ENCODE assay signal across 33 mouse cellular contexts in the genomic region with DNA sequence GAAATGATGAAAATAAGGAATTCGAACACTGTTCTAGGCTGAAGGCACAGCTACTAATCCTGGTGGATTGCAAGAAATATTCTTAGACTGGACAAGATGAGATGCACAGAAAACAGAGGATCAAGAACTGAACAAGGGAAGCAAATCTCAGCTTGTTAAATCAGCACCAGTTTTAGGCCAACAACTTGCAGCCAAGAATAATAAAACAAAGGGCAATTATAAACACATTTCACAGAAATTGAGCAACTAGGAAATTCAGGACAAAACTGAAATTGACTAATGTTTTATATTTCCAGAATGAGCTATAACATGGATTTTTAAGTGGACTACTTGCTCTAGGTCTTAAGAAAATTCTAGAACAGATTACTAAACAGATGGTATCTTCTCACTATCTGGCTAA. TPM values are rescaled to one million over a fixed set of nuclear protein-coding genes. Genes with fewer than 3 reads are reported as not detected.
DNase-seq lines count a peak whose midpoint lies in the region; ATAC-seq lines count a peak whose summit lies in the region.
"Had no signal": no experiment of that assay in that cellular context is flagged by ENCODE, and none has a peak within 500 bp of the region (broad histone marks: within the 10 kb centered on the region; RNA-seq: fewer than 3 reads in every experiment).

No protein-coding gene starts in this region.

- H3K9ac ChIP-seq in kidney, embryonic 15.5 days: no peak overlapping the region
- H3K9ac ChIP-seq: hindbrain, embryonic 14.5 days; liver, embryonic 12.5 days; liver, postnatal 0 days; midbrain, embryonic 13.5 days; neural tube, embryonic 13.5 days had no signal

- no peak overlapping the region for H3K4me3 ChIP-seq in kidney, embryonic 15.5 days (replicated peaks)
- H3K4me3 ChIP-seq: erythroblast, embryonic 14.5 days; gastrocnemius, adult 2 months; liver, embryonic 12.5 days; midbrain, embryonic 13.5 days; neural tube, embryonic 13.5 days had no signal

- H3K9me3 ChIP-seq in kidney, embryonic 15.5 days (replicated peaks): no peaks in the 10 kb centered on the region
- H3K9me3 ChIP-seq: G1E; liver, embryonic 12.5 days; midbrain, embryonic 13.5 days; neural tube, embryonic 13.5 days had no signal

- no peaks in the 10 kb centered on the region for H3K27me3 ChIP-seq in kidney, embryonic 15.5 days
- H3K27me3 ChIP-seq: liver, embryonic 12.5 days; midbrain, embryonic 13.5 days; neural tube, embryonic 13.5 days had no signal

- ATAC-seq in frontal cortex, adult (ENCODE audit: low TSS enrichment): peak; percentile 44; the same call in 1 of the 2 replicates
- no peak for ATAC-seq in kidney, embryonic 15.5 days (replicated peaks; ENCODE audit: low FRiP score)
- ATAC-seq: forebrain, embryonic 14.5 days; intestine, postnatal 0 days; liver, embryonic 12.5 days; liver, postnatal 0 days; midbrain, embryonic 13.5 days; Patski had no signal

- no peak for DNase-seq in frontal cortex, postnatal 14 days (ENCODE audit: low spot score in 2 of 2)
- DNase-seq in kidney, adult 9 months: peak; percentile 4
- DNase-seq in 3T3-L1 (ENCODE audit: low read depth, low spot score): peak; percentile 6
- DNase-seq in fibroblast of lung, adult 2 months (ENCODE audit: low read depth): peak; percentile 24
- no peak for DNase-seq in urinary bladder, adult 18-20 months (ENCODE audit: low spot score in 2 of 2)
- DNase-seq: adrenal gland, postnatal 25 days; cerebellum, adult 18-20 months; cerebellum, postnatal 10 days; gastrocnemius, adult 2 months; gastrocnemius, postnatal 36 days; kidney, postnatal 10 days; left cerebral cortex, postnatal 4 days; liver, postnatal 0 days; right cerebral cortex, postnatal 4 days; thymus, adult 18-20 months; thymus, postnatal 36 days had no signal

- no peak overlapping the region for H3K4me2 ChIP-seq in kidney, embryonic 15.5 days
- H3K4me2 ChIP-seq: heart, embryonic 11.5 days; hindbrain, embryonic 14.5 days; liver, embryonic 12.5 days; midbrain, embryonic 13.5 days; neural tube, embryonic 13.5 days had no signal

- no peak overlapping the region for H3K27ac ChIP-seq in kidney, embryonic 15.5 days
- H3K27ac ChIP-seq: gastrocnemius, adult 2 months; hindbrain, embryonic 14.5 days; liver, embryonic 12.5 days; macrophage; midbrain, embryonic 13.5 days; neural tube, embryonic 13.5 days; stomach, postnatal 0 days had no signal

- H3K36me3 ChIP-seq in kidney, embryonic 15.5 days: no peaks in the 10 kb centered on the region
- H3K36me3 ChIP-seq: G1E; liver, embryonic 12.5 days; midbrain, embryonic 13.5 days; neural tube, embryonic 13.5 days had no signal

- no peaks in the 10 kb centered on the region for H3K4me1 ChIP-seq in kidney, embryonic 15.5 days
- H3K4me1 ChIP-seq: liver, embryonic 12.5 days; midbrain, embryonic 13.5 days; neural tube, embryonic 13.5 days had no signal

- 85% methylated on average over 1 of the region's 1 CpGs for WGBS in kidney, embryonic 15.5 days

RNA-seq across cellular contexts. Expression of gene 4930505A04Rik, which starts 24.1 kb away (rescaled TPM):
- polyA plus RNA-seq in kidney, embryonic 15.5 days (2015; fragmentation: Nextera tagmentation; extraction: Ambion mirVana): 0.31 TPM in 1 of 2 replicates, not detected in the other
- polyA plus RNA-seq: erythroblast, embryonic 14.5 days; forebrain, embryonic 14.5 days; G1E; heart, embryonic 11.5 days; heart, embryonic 16.5 days; intestine, postnatal 0 days; limb, embryonic 14.5 days; liver, embryonic 12.5 days; liver, postnatal 0 days; macrophage; midbrain, embryonic 13.5 days; neural tube, embryonic 13.5 days; Patski; spleen, adult 2 months; stomach, postnatal 0 days had no signal

Comparison
In these comparisons a context has a peak if more than half of its experiments do, and no peak if none do; other contexts are left out.
1. DNase-seq: peak in kidney, adult 9 months (single experiment), 3T3-L1 (single experiment) and fibroblast of lung, adult 2 months (single experiment); none in frontal cortex, postnatal 14 days (0 of 2) and urinary bladder, adult 18-20 months (0 of 2).